Mouse (Mus musculus): ENCODE data around the gene Gm10668.
"Not testable (repeated sequence)": the region's sequence is repeated elsewhere in the genome, so short reads cannot be mapped to it uniquely, and the experiment has no call there.

The Gm10668 gene

GRCm38 (mm10) chr7:20730524-20730923, at the start of gene Gm10668:
Gene Gm10668, minus strand, starts transcription at chr7:20730624.
- in situ Hi-C loops (cut with MseI, MboI), result not testable (repeated sequence)

- in situ Hi-C loops (cut with MseI, MboI), result not testable (repeated sequence)
Observed at GRCm38 (mm10) chr7:20770885-20771284, 40.5 kb upstream of the Gm10668 start, which contains the start of gene Vmn1r112. Gene Vmn1r112, plus strand, starts transcription at chr7:20771185.

- in situ Hi-C loops (cut with MseI, MboI), result not testable (repeated sequence)
Observed at GRCm38 (mm10) chr7:20703116-20703515, 27.3 kb downstream of the Gm10668 start, which contains the start of gene Vmn1r111. Gene Vmn1r111, minus strand, starts transcription at chr7:20703216.

Measured in mouse trophoblast stem cell (cell line).